Mouse (Mus musculus) neural tube, embryonic 12.5 days (tissue): Measurements from ENCODE around the gene Nxpe4. TPM values are rescaled to one million over a fixed set of nuclear protein-coding genes. Genes with fewer than 3 reads are reported as not detected.
A peak's percentile ranks its signal among the peaks of the same experiment; 100 is the strongest.
"Not testable (repeated sequence)": the region's sequence is repeated elsewhere in the genome, so short reads cannot be mapped to it uniquely, and the experiment has no call there.

ENCODE experiments used
- ATAC-seq: fragments of 200-750 bp; cut with Nextera tagmentation; 2 replicates; pipeline ENCODE4 v1.8.0; 2017; ENCODE audit warnings: low read depth, mild to moderate bottlenecking, moderate TSS enrichment, moderate library complexity; ENCODE audit not compliant: low FRiP score
- H3K27ac ChIP-seq: fragments of 300-500 bp; sonication (generic); 2 replicates; pipeline ENCODE4 v1.5.1; 2016
- H3K27me3 ChIP-seq: fragments of 300-500 bp; sonication (generic); replicated peaks from 2 replicates; pipeline ENCODE4 v1.6.1; 2016; ENCODE audit warnings: mild to moderate bottlenecking
- H3K36me3 ChIP-seq: fragments of 300-500 bp; sonication (generic); 2 replicates; pipeline ENCODE4 v1.6.1; 2016; ENCODE audit warnings: mild to moderate bottlenecking
- H3K4me1 ChIP-seq: fragments of 300-500 bp; sonication (generic); 2 replicates; pipeline ENCODE4 v1.6.1; 2016
- H3K4me2 ChIP-seq: fragments of 300-500 bp; sonication (generic); replicated peaks from 2 replicates; pipeline ENCODE4 v1.6.1; 2016; ENCODE audit warnings: mild to moderate bottlenecking
- H3K4me3 ChIP-seq: fragments of 300-500 bp; sonication (generic); 2 replicates; pipeline ENCODE4 v1.5.1; 2016
- H3K9ac ChIP-seq: fragments of 300-500 bp; sonication (generic); 2 replicates; pipeline ENCODE4 v1.6.1; 2016; ENCODE audit warnings: mild to moderate bottlenecking
- H3K9me3 ChIP-seq: fragments of 300-500 bp; sonication (generic); 2 replicates; pipeline ENCODE4 v1.6.1; 2016; ENCODE audit warnings: mild to moderate bottlenecking
- WGBS: fragments of 180-500 bp; shearing (Covaris S2); methylation state at CpG from one replicate; pipeline ENCODE4 v1.1.7; 2016; 5-methylcytosine and 5-hydroxymethylcytosine counted together
- polyA plus RNA-seq: library from polyadenylated mRNA; unstranded; fragments of >200 nt; fragmentation: Nextera tagmentation; extraction: Ambion mirVana; gene quantifications from 2 replicates; pipeline ENCODE4 v1.2.1, GENCODE M21; 2016

Gene Nxpe4
- 6.3 and 7.9 TPM in 2 replicates for polyA plus RNA-seq

- 34% methylated on average over 12 of the region's 12 CpGs for WGBS
- no peak within 1 kb of the TSS for H3K27ac ChIP-seq
- peak within 1 kb of the TSS; percentile 43 for H3K4me3 ChIP-seq
- H3K4me2 ChIP-seq = peak within 1 kb of the TSS; percentile 61
- H3K27me3 ChIP-seq = no peaks in the 10 kb centered on the region
- H3K4me1 ChIP-seq = peaks cover 10% of the 10 kb centered on the region; the same call in 1 of the 2 replicates
- H3K9ac ChIP-seq = peak within 1 kb of the TSS; percentile 39
- no peaks in the 10 kb centered on the region for H3K36me3 ChIP-seq
- ATAC-seq = peak; percentile 61
- no peaks in the 10 kb centered on the region for H3K9me3 ChIP-seq
Measured at GRCm38 (mm10) chr9:48161505-48162192, at the start of gene Nxpe4. Gene Nxpe4 (plus strand): TSS chr9:48162023.

GRCm38 (mm10) chr9:48126815-48127214 is 35.0 kb upstream of the Nxpe4 start:
- H3K9ac ChIP-seq = no peak overlapping the region
- H3K27ac ChIP-seq = no peak overlapping the region
- no peaks in the 10 kb centered on the region for H3K27me3 ChIP-seq
- H3K36me3 ChIP-seq = no peaks in the 10 kb centered on the region
- H3K4me2 ChIP-seq = no peak overlapping the region
- ATAC-seq = no peak
- no peaks in the 10 kb centered on the region; the same call in 1 of the 2 replicates for H3K4me1 ChIP-seq
- WGBS = 55% methylated on average over 3 of the region's 3 CpGs
- H3K9me3 ChIP-seq = no peaks in the 10 kb centered on the region
- H3K4me3 ChIP-seq = no peak overlapping the region

- Histone ChIP-seq H3K9me3 (no peaks in the 10 kb centered on the region), H3K27ac (no peak overlapping the region), H3K4me1 (no peaks in the 10 kb centered on the region), H3K4me2 (no peak overlapping the region), H3K36me3 (no peaks in the 10 kb centered on the region), H3K27me3 (no peaks in the 10 kb centered on the region), H3K4me3 (no peak overlapping the region), H3K9ac (no peak overlapping the region)
- 50% methylated on average over 3 of the region's 3 CpGs for WGBS
- ATAC-seq = no peak
Measured at GRCm38 (mm10) chr9:48137507-48137906, 24.3 kb upstream of the Nxpe4 start.

GRCm38 (mm10) chr9:48140485-48141411 is 21.1 kb upstream of the Nxpe4 start:
- H3K9me3 ChIP-seq = no peaks in the 10 kb centered on the region
- 16% methylated on average over 8 of the region's 8 CpGs for WGBS
- no peaks in the 10 kb centered on the region for H3K36me3 ChIP-seq
- no peak overlapping the region for H3K27ac ChIP-seq
- H3K4me2 ChIP-seq = no peak overlapping the region
- H3K4me1 ChIP-seq = no peaks in the 10 kb centered on the region
- H3K4me3 ChIP-seq = no peak overlapping the region
- H3K27me3 ChIP-seq = no peaks in the 10 kb centered on the region
- ATAC-seq = no peak
- H3K9ac ChIP-seq = no peak overlapping the region

GRCm38 (mm10) chr9:48142646-48143045 is 19.2 kb upstream of the Nxpe4 start:
- no peak overlapping the region for H3K4me2 ChIP-seq
- H3K36me3 ChIP-seq = no peaks in the 10 kb centered on the region
- no peaks in the 10 kb centered on the region for H3K27me3 ChIP-seq
- 81% methylated on average over 6 of the region's 6 CpGs for WGBS
- H3K9ac ChIP-seq = no peak overlapping the region
- no peak overlapping the region for H3K27ac ChIP-seq
- H3K4me3 ChIP-seq = no peak overlapping the region
- H3K9me3 ChIP-seq = no peaks in the 10 kb centered on the region
- no peak for ATAC-seq
- H3K4me1 ChIP-seq = no peaks in the 10 kb centered on the region

- Histone ChIP-seq H3K4me3 (no peak overlapping the region), H3K9ac (no peak overlapping the region), H3K27me3 (no peaks in the 10 kb centered on the region), H3K36me3 (no peaks in the 10 kb centered on the region), H3K4me2 (no peak overlapping the region), H3K9me3 (no peaks in the 10 kb centered on the region), H3K4me1 (no peaks in the 10 kb centered on the region), H3K27ac (no peak overlapping the region)
- WGBS = 81% methylated on average over 3 of the region's 3 CpGs
- ATAC-seq = no peak
Measured at GRCm38 (mm10) chr9:48146761-48147160, 15.1 kb upstream of the Nxpe4 start.

- H3K27me3 ChIP-seq, H3K9ac ChIP-seq, ATAC-seq, H3K27ac ChIP-seq, H3K4me3 ChIP-seq, H3K4me2 ChIP-seq, H3K4me1 ChIP-seq, H3K36me3 ChIP-seq, H3K9me3 ChIP-seq: not testable (repeated sequence)
- 57% methylated on average over 6 of the region's 6 CpGs for WGBS
Measured at GRCm38 (mm10) chr9:48166531-48166930, 4.7 kb downstream of the Nxpe4 start.

GRCm38 (mm10) chr9:48176764-48177163 is 14.9 kb downstream of the Nxpe4 start:
- ATAC-seq = no peak
- H3K36me3 ChIP-seq = no peaks in the 10 kb centered on the region
- H3K4me1 ChIP-seq = no peaks in the 10 kb centered on the region
- no peaks in the 10 kb centered on the region for H3K9me3 ChIP-seq
- H3K4me2 ChIP-seq = no peak overlapping the region
- no peak overlapping the region for H3K9ac ChIP-seq
- no peak overlapping the region for H3K27ac ChIP-seq
- 45% methylated on average over 1 of the region's 1 CpGs for WGBS
- no peak overlapping the region for H3K4me3 ChIP-seq
- no peaks in the 10 kb centered on the region for H3K27me3 ChIP-seq

- H3K27me3 ChIP-seq = no peaks in the 10 kb centered on the region
- H3K4me2 ChIP-seq = no peak overlapping the region
- H3K9ac ChIP-seq = no peak overlapping the region
- no peak overlapping the region for H3K27ac ChIP-seq
- ATAC-seq = no peak
- H3K4me1 ChIP-seq = peaks cover 17% of the 10 kb centered on the region
- H3K9me3 ChIP-seq = no peaks in the 10 kb centered on the region
- H3K36me3 ChIP-seq = no peaks in the 10 kb centered on the region
- no peak overlapping the region for H3K4me3 ChIP-seq
- 90% methylated on average over 7 of the region's 7 CpGs for WGBS
Measured at GRCm38 (mm10) chr9:48181300-48181699, 19.5 kb downstream of the Nxpe4 start.

- Histone ChIP-seq H3K9ac (no peak overlapping the region), H3K27me3 (no peaks in the 10 kb centered on the region), H3K9me3 (no peaks in the 10 kb centered on the region), H3K27ac (no peak overlapping the region), H3K36me3 (no peaks in the 10 kb centered on the region), H3K4me3 (no peak overlapping the region), H3K4me1 (peaks cover 17% of the 10 kb centered on the region), H3K4me2 (no peak overlapping the region; the same call in 1 of the 2 replicates)
- WGBS = 22% methylated on average over 7 of the region's 7 CpGs
- no peak for ATAC-seq
Measured at GRCm38 (mm10) chr9:48182718-48183414, 21.0 kb downstream of the Nxpe4 start.

- no peak overlapping the region for H3K4me2 ChIP-seq
- H3K36me3 ChIP-seq = no peaks in the 10 kb centered on the region
- WGBS = 66% methylated on average over 7 of the region's 7 CpGs
- no peak overlapping the region for H3K9ac ChIP-seq
- no peak overlapping the region for H3K4me3 ChIP-seq
- no peak for ATAC-seq
- no peak overlapping the region for H3K27ac ChIP-seq
- no peaks in the 10 kb centered on the region for H3K27me3 ChIP-seq
- no peaks in the 10 kb centered on the region for H3K9me3 ChIP-seq
- H3K4me1 ChIP-seq = peaks cover 17% of the 10 kb centered on the region
Measured at GRCm38 (mm10) chr9:48184319-48184718, 22.5 kb downstream of the Nxpe4 start.

- Histone ChIP-seq H3K36me3 (no peaks in the 10 kb centered on the region), H3K27me3 (no peaks in the 10 kb centered on the region), H3K4me3 (no peak overlapping the region), H3K9ac (no peak overlapping the region), H3K4me1 (peaks cover 12% of the 10 kb centered on the region), H3K4me2 (no peak overlapping the region), H3K27ac (no peak overlapping the region), H3K9me3 (no peaks in the 10 kb centered on the region)
- ATAC-seq = no peak
- 81% methylated on average over 6 of the region's 6 CpGs for WGBS
Measured at GRCm38 (mm10) chr9:48188854-48189253, 27.0 kb downstream of the Nxpe4 start.
